Mouse (Mus musculus) midbrain, embryonic 13.5 days (tissue): ENCODE data around the gene Fev. TPM values are rescaled to one million over a fixed set of nuclear protein-coding genes. Genes with fewer than 3 reads are reported as not detected.

Experiments
- ATAC-seq: fragments of 200-750 bp; cut with Nextera tagmentation; 2 replicates; pipeline ENCODE4 v1.8.0; 2017; ENCODE audit warnings: mild to moderate bottlenecking, moderate TSS enrichment, moderate library complexity
- H3K27ac ChIP-seq: fragments of 300-500 bp; sonication (generic); 2 replicates; pipeline ENCODE4 v1.5.1; 2015; ENCODE audit warnings: inconsistent platforms, mild to moderate bottlenecking, moderate library complexity
- H3K27me3 ChIP-seq: fragments of 300-500 bp; sonication (generic); 2 replicates; pipeline ENCODE4 v1.6.1; 2015; ENCODE audit warnings: mild to moderate bottlenecking, inconsistent platforms
- H3K36me3 ChIP-seq: fragments of 300-500 bp; sonication (generic); 2 replicates; pipeline ENCODE4 v1.6.1; 2015; ENCODE audit warnings: mild to moderate bottlenecking, inconsistent platforms
- H3K4me1 ChIP-seq: fragments of 300-500 bp; sonication (generic); replicated peaks from 2 replicates; pipeline ENCODE4 v1.6.1; 2015; ENCODE audit warnings: inconsistent platforms
- H3K4me2 ChIP-seq: fragments of 300-500 bp; sonication (generic); replicated peaks from 2 replicates; pipeline ENCODE4 v1.6.1; 2015; ENCODE audit warnings: moderate library complexity, mild to moderate bottlenecking, inconsistent platforms
- H3K4me3 ChIP-seq: fragments of 300-500 bp; sonication (generic); replicated peaks from 2 replicates; pipeline ENCODE4 v1.5.1; 2015; ENCODE audit warnings: mild to moderate bottlenecking, inconsistent platforms
- H3K9ac ChIP-seq: fragments of 300-500 bp; sonication (generic); replicated peaks from 2 replicates; pipeline ENCODE4 v1.6.1; 2015; ENCODE audit warnings: mild to moderate bottlenecking, inconsistent platforms
- H3K9me3 ChIP-seq: fragments of 300-500 bp; sonication (generic); 2 replicates; pipeline ENCODE4 v1.6.1; 2016; ENCODE audit warnings: mild to moderate bottlenecking, inconsistent platforms
- WGBS: fragments of 180-500 bp; shearing (Covaris S2); methylation state at CpG from one replicate; pipeline ENCODE4 v1.1.7; 2015; 5-methylcytosine and 5-hydroxymethylcytosine counted together
- polyA plus RNA-seq: library from polyadenylated mRNA; unstranded; fragments of >200 nt; fragmentation: Nextera tagmentation; extraction: Ambion mirVana; gene quantifications from 2 replicates; pipeline ENCODE4 v1.2.1, GENCODE M21; 2015

The Fev gene
- polyA plus RNA-seq, 1 experiment from 2014 or later: 5.1 TPM

DNA sequence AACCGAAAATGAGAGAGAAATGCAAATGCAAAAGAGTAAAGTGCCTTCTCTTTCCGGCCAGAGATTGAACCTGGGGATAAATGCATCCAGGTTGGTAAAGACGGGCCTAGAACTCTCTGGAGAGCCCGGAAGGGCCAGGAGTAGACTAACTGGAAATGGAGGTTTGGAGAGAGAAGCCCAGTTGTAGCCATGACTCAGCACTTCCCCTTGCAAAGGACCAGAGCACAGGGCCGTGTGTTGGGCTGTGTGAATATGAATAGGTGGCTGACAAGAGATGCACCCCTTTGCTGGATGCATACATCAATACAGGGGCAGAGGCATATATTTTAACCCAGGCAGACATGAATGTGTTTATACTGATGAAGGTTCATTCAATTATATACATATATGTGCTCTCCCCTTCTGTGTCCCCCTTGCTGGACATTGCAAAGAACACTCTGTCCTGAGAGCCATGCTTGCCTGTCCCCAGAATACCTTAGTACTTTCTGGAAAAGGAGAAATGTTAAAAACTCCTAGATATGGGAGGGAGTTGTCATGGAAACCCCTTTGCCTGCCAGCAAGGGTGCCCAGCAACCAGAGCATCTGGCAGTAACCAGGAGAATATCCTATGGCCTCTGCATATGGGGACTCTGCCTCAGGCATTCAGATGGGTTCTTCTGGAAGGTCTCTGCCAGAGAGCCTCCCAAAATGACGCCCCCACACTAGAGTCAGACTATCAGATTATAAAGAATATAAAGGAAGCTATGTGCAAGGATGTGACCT, 25.8 kb downstream of the Fev start:
- H3K36me3 ChIP-seq: no peaks in the 10 kb centered on the region
- H3K4me1 ChIP-seq: peaks cover 42% of the 10 kb centered on the region
- H3K9ac ChIP-seq: peak overlapping the region; percentile 56; the same call in 1 of the 2 replicates
- no peaks in the 10 kb centered on the region for H3K9me3 ChIP-seq
- peak overlapping the region; percentile 89 for H3K4me3 ChIP-seq
- WGBS: 36% methylated on average over 6 of the region's 6 CpGs
- no peak overlapping the region for H3K27ac ChIP-seq
- ATAC-seq: no peak
- peak overlapping the region; percentile 93 for H3K4me2 ChIP-seq
- H3K27me3 ChIP-seq: 0 out of 2 replicates have a peak, but pooled peaks cover 2% of the 10 kb centered on the region

DNA sequence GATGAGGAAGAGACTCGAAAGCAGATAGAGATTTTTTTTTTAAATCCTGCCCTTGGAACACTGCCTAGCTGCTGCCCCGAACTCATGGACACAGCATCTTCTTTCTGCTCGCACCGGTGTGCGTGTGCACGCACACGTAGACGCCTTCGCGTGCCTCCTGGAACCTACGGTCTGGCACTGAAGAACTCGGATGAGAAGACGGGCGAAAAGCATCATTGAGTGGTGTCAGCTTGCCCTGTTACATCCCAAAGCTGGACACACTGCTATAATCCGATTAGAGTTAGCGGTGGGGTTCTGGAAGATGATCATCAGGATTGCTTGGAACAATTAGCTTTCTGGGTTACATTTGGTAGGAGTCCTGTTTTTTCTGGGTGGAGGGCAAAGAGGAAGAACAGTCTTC, 26.4 kb downstream of the Fev start:
- H3K27ac ChIP-seq: no peak overlapping the region
- H3K4me1 ChIP-seq: peaks cover 48% of the 10 kb centered on the region
- no peaks in the 10 kb centered on the region for H3K9me3 ChIP-seq
- no peaks in the 10 kb centered on the region for H3K36me3 ChIP-seq
- H3K4me2 ChIP-seq: peak overlapping the region; percentile 93
- ATAC-seq: no peak
- WGBS: 4% methylated on average over 16 of the region's 16 CpGs
- 0 out of 2 replicates have a peak, but pooled peaks cover 2% of the 10 kb centered on the region for H3K27me3 ChIP-seq
- peak overlapping the region; percentile 56 for H3K9ac ChIP-seq
- H3K4me3 ChIP-seq: peak overlapping the region; percentile 89

DNA sequence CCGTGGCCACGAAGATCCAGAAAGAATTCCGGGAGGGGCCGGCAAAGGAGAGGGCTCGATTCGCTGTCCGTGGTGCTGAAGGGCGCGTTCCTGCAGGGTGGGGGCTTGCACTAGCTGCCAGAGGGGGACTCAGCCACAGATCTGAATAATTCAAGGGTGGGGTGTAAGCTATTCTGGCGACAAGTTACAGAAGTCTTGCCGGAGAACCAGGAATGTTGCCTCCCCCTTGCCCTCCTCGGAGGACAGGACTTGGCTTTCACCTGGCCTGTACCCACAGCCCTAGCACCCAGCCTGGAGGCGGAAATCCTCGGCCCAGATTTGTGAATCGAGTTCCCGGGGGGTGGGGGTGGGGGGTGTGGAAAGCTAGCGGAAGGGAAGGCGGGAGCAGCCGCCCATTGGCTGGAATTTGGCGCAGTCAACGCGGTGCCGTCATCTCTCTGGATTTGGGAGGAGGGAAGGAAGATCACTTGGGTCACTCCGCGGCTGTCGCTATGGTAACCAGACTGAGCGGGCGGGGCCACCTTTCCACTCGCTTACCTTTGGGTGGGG, 27.0 kb downstream of the Fev start:
- under 1% methylated on average over 29 of the region's 29 CpGs for WGBS
- H3K4me1 ChIP-seq: peaks cover 51% of the 10 kb centered on the region
- H3K27ac ChIP-seq: peak overlapping the region; percentile 76
- peak; percentile 39 for ATAC-seq
- H3K9me3 ChIP-seq: no peaks in the 10 kb centered on the region
- H3K4me2 ChIP-seq: peak overlapping the region; percentile 93
- no peaks in the 10 kb centered on the region for H3K36me3 ChIP-seq
- H3K4me3 ChIP-seq: peak overlapping the region; percentile 89
- 0 out of 2 replicates have a peak, but pooled peaks cover 2% of the 10 kb centered on the region for H3K27me3 ChIP-seq
- peak overlapping the region; percentile 98 for H3K9ac ChIP-seq

DNA sequence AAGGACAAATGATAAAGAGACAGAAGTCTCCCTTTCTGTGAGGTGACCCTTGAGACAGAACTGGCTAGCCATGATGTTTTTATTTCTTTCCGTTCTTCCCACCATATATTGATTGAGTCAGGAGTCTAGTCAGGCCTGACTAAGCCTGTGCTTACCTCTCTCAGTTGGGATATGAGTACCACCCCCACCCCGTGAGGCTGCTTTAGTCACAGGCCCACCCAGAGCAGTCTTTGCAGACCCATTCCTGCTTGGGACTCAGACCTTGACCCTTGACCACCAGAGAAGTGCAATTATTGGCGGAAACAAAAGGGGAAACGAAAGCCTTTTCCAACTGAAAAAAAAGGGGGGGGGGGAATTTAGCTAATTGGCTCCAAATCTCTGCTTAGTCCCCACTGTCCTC, 27.5 kb downstream of the Fev start:
- peak overlapping the region; percentile 89 for H3K4me3 ChIP-seq
- peak overlapping the region; percentile 76 for H3K27ac ChIP-seq
- no peak for ATAC-seq
- peak overlapping the region; percentile 93 for H3K4me2 ChIP-seq
- no peaks in the 10 kb centered on the region for H3K36me3 ChIP-seq
- no peaks in the 10 kb centered on the region for H3K9me3 ChIP-seq
- 4% methylated on average over 4 of the region's 4 CpGs for WGBS
- peaks cover 54% of the 10 kb centered on the region for H3K4me1 ChIP-seq
- 0 out of 2 replicates have a peak, but pooled peaks cover 2% of the 10 kb centered on the region for H3K27me3 ChIP-seq
- H3K9ac ChIP-seq: peak overlapping the region; percentile 98

DNA sequence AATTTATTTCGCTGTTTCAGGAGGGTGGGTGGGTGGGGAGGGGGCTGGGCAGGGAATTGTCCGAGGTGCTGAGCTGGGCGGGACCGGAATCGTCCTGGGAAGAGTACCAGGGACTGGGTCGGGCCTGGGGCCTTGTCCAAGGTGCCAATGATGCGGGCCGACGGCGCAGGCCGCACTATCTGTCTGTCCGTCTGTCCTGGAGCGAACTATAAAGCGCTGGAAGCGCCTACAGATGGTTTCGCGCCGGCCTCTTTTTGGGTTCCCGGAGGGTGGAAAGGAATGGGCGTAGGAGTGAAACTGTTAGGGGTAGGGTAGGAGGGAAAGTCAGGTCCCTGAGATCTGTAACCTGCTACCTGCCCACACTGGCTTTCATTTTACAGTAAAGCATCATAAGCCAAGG, 28.0 kb downstream of the Fev start:
- Histone ChIP-seq H3K36me3 (no peaks in the 10 kb centered on the region), H3K4me2 (peak overlapping the region; percentile 93), H3K4me3 (peak overlapping the region; percentile 89), H3K27ac (no peak overlapping the region), H3K9me3 (no peaks in the 10 kb centered on the region), H3K4me1 (peaks cover 59% of the 10 kb centered on the region), H3K9ac (peak overlapping the region; percentile 98), H3K27me3 (0 out of 2 replicates have a peak, but pooled peaks cover 2% of the 10 kb centered on the region)
- no peak for ATAC-seq
- WGBS: 5% methylated on average over 20 of the region's 20 CpGs

DNA sequence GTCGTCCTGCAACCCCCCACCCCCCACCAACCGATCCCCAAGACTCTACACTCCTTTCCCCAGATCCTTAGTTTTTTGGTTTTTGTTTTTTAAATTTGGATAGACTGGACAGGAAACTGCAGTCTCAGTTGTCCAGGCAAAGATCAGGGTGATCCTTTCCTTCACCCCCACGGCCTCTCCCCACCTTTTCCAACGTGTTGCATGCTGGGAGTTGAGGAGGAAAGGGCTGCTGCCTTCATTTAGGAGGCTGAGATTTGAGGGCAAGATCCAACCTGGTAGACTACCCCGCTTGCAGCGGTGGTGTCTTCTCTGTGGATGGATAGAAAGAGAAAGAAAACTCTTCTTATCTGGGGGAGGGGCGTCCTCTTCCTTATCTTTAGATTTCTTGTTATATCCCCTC, 28.4 kb downstream of the Fev start:
- Histone ChIP-seq H3K4me1 (peaks cover 63% of the 10 kb centered on the region), H3K4me3 (peak overlapping the region; percentile 89), H3K36me3 (no peaks in the 10 kb centered on the region), H3K4me2 (peak overlapping the region; percentile 93), H3K9ac (peak overlapping the region; percentile 98), H3K27me3 (0 out of 2 replicates have a peak, but pooled peaks cover 2% of the 10 kb centered on the region), H3K27ac (no peak overlapping the region), H3K9me3 (no peaks in the 10 kb centered on the region)
- WGBS: 0% methylated on average over 7 of the region's 7 CpGs
- no peak for ATAC-seq

DNA sequence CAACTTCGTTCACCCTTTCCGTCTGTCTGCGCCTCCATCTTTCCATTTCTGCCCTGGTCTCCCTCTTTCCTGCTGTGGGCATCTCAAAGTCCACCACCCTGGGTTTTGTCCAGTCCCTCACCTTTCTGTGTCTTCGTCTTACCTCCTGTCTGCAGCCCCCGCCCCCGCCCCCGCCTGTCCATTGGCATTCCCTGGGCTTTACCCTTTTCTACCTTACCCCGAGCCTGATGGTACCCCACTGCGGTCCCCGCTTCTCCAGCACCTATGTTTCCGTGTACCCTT, 28.8 kb downstream of the Fev start:
- Histone ChIP-seq H3K27me3 (0 out of 2 replicates have a peak, but pooled peaks cover 2% of the 10 kb centered on the region), H3K27ac (peak overlapping the region; percentile 90; the same call in 1 of the 2 replicates), H3K4me1 (peaks cover 67% of the 10 kb centered on the region), H3K4me3 (peak overlapping the region; percentile 89), H3K9me3 (no peaks in the 10 kb centered on the region), H3K4me2 (peak overlapping the region; percentile 93), H3K36me3 (no peaks in the 10 kb centered on the region), H3K9ac (peak overlapping the region; percentile 98)
- whole genome bisulfite sequencing: 1% methylated on average over 11 of the region's 11 CpGs
- ATAC-seq: no peak

DNA sequence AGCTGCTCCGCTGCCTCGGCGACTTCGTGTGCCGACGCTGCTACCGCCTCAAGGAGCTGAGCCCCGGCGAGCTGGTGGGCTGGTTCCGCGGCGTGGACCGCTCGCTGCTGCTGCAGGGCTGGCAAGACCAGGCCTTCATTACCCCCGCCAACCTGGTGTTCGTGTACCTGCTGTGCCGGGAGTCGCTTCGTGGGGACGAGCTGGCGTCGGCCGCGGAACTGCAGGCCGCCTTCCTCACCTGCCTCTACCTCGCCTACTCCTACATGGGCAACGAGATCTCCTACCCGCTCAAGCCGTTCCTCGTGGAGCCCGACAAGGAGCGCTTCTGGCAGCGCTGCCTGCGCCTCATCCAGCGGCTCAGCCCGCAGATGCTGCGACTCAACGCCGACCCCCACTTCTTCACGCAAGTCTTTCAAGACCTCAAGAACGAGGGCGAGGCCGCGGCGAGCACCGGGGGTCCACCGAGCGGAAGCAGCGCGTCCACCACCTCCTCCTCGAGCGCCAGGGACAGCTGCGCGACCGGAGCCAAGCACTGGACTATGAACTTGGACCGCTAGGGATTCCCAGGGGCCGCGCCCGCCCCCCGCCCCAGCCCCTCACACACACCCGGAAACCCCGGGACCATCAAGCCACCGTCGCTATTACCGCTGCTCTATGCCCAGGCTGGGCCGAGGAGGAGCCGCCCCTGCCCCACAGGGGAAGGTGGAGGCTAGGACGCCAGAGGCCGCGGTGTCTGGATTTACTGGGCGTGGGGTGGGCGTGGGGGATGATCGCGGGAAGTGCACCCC, 29.4 kb downstream of the Fev start:
- Histone ChIP-seq H3K4me3 (peak overlapping the region; percentile 89), H3K9me3 (no peaks in the 10 kb centered on the region), H3K4me2 (peak overlapping the region; percentile 93), H3K27ac (peak overlapping the region; percentile 90), H3K9ac (peak overlapping the region; percentile 98), H3K36me3 (no peaks in the 10 kb centered on the region), H3K4me1 (peaks cover 72% of the 10 kb centered on the region), H3K27me3 (0 out of 2 replicates have a peak, but pooled peaks cover 2% of the 10 kb centered on the region)
- ATAC-seq: 0 out of 2 replicates have a peak, but pooled peaks have one; percentile 3
- under 1% methylated on average over 74 of the region's 74 CpGs for WGBS

DNA sequence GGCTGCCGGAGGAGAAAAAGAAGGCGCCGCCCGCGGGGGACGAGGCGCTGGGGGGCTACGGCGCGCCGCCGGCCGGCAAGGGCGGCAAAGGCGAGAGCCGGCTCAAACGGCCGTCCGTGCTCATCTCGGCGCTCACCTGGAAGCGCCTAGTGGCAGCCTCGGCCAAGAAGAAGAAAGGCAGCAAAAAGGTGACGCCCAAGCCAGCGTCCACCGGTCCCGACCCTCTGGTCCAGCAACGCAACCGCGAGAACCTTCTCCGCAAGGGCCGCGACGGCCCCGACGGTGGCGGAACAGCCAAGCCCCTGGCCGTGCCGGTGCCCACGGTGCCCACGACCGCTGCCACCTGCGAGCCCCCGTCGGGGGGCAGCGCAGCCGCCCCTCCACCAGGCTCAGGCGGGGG, 30.1 kb downstream of the Fev start:
- Histone ChIP-seq H3K9ac (peak overlapping the region; percentile 98), H3K36me3 (no peaks in the 10 kb centered on the region), H3K4me3 (peak overlapping the region; percentile 89), H3K4me2 (peak overlapping the region; percentile 93), H3K9me3 (no peaks in the 10 kb centered on the region), H3K27me3 (0 out of 2 replicates have a peak, but pooled peaks cover 2% of the 10 kb centered on the region), H3K27ac (peak overlapping the region; percentile 90), H3K4me1 (peaks cover 79% of the 10 kb centered on the region)
- under 1% methylated on average over 38 of the region's 48 CpGs for WGBS
- no peak; the same call in 1 of the 2 replicates for ATAC-seq

DNA sequence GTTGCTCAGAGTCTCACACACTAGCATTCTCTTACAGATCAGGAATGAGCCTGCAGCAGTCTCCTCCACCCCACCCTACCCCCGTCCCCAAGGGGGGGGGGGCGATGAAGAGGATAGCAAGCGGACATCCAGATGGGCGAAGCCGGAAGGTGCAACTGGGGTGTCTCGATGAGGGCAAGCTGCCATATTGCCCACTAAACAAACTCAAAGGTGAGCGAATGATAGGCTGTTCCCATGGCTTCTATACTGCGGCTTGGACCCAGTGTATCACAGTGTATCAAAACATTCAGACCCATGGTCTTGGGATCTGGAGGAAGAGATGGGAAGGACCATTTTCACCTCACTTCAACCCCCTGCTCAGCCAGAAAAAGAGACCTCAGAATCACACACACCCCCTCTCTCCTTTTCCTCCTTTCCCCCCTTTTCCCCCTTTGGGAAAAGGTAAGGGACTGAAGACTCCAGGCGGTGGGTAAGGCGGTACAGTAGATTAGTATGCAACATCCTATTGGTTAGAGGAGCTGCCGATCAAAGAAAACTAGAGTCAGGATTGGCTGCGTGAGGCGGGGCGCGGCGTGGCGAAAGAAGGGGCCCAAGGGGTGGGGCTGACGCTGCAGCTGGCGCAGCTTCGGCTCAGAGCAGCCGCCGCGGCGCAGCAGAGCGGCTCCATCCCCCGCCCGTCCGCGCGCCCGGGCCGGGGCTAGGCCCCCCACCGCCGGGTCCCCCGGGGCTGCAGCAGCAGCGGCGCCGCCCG, 30.7 kb downstream of the Fev start, which contains the start of gene Cdk5r2:
Cdk5r2 (plus strand) TSS at position 629 of the 751 bp plus-strand sequence.
- no peaks in the 10 kb centered on the region for H3K9me3 ChIP-seq
- H3K4me1 ChIP-seq: peaks cover 74% of the 10 kb centered on the region
- H3K27me3 ChIP-seq: no peaks in the 10 kb centered on the region
- peak within 1 kb of the TSS; percentile 98 for H3K9ac ChIP-seq
- no peaks in the 10 kb centered on the region for H3K36me3 ChIP-seq
- ATAC-seq: peak; percentile 81
- WGBS: 2% methylated on average over 31 of the region's 39 CpGs
- H3K4me3 ChIP-seq: peak within 1 kb of the TSS; percentile 89
- H3K27ac ChIP-seq: peak within 1 kb of the TSS; percentile 90
- peak within 1 kb of the TSS; percentile 93 for H3K4me2 ChIP-seq
